Mouse (Mus musculus): ENCODE data around the gene Tmem135. TPM values are rescaled to one million over a fixed set of nuclear protein-coding genes. Genes with fewer than 3 reads are reported as not detected.

Gene Tmem135
- 19.5 and 21.8 TPM in 2 replicates for polyA plus RNA-seq (2016; fragmentation: Nextera tagmentation; extraction: Ambion mirVana)

DNA sequence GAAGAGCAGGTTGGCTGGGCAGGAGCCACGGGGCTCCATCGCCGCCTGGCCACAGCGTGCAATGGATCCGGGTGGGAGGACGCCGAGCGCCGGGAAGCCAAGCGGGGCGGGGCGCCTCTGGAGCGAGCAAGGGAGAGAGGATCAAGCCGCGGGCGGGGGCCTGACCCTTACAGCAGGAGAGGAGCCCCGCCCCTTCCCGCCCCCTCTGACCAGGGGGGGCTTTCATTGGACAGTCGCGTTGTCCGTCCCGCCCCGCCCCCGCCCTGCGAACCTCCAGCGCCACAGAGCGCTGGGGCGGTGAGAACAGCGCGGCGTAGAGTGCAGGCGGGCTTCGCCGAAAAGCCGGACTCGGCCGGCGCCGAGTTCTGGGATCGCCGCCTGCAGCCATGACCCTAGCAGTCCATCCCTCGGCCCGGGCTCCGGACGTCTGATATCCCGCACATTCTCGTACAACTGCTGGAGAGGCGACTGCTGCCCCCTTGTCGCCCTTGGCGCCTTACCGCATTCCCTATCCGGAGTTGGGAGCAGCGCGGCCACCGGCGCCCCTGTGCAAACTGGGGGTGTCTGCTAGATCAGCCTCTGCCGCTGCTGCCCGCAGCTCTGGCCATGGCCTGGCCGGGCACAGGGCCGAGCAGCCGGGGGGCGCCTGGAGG is at the start of gene Tmem135, which contains the start of gene Fzd4:
Gene Tmem135 (minus strand): TSS at position 142 of the 653 bp plus-strand sequence.
Gene Fzd4 (plus strand): TSS at position 275 of the 653 bp plus-strand sequence.
- Histone ChIP-seq H3K4me2 (replicated peaks) (peak within 1 kb of the TSS; percentile 94), H3K27me3 (replicated peaks) (peaks cover 3% of the 10 kb centered on the region; the same call in 1 of the 2 replicates), H3K27ac (peak within 1 kb of the TSS; percentile 32; the same call in 1 of the 2 replicates), H3K36me3 (no peaks in the 10 kb centered on the region), H3K4me3 (peak within 1 kb of the TSS; percentile 57), H3K4me1 (peaks cover 4% of the 10 kb centered on the region; the same call in 1 of the 2 replicates), H3K9ac (peak within 1 kb of the TSS; percentile 68), H3K9me3 (no peaks in the 10 kb centered on the region)
- ATAC-seq (ENCODE audit: low FRiP score, low read depth), result peak; percentile 98
- 1% methylated on average over 60 of the region's 62 CpGs for WGBS

GRCm38 (mm10) chr7:89450312-89450711 is 46.3 kb upstream of the Tmem135 start:
- no peak overlapping the region for H3K4me2 ChIP-seq (replicated peaks)
- H3K36me3 ChIP-seq, result no peaks in the 10 kb centered on the region
- WGBS, result 71% methylated on average over 2 of the region's 2 CpGs
- no peak overlapping the region for H3K4me3 ChIP-seq
- no peak overlapping the region for H3K27ac ChIP-seq
- H3K9ac ChIP-seq, result no peak overlapping the region
- H3K4me1 ChIP-seq, result no peaks in the 10 kb centered on the region
- H3K27me3 ChIP-seq (replicated peaks), result no peaks in the 10 kb centered on the region
- no peak for ATAC-seq (ENCODE audit: low FRiP score, low read depth)
- no peaks in the 10 kb centered on the region for H3K9me3 ChIP-seq

DNA sequence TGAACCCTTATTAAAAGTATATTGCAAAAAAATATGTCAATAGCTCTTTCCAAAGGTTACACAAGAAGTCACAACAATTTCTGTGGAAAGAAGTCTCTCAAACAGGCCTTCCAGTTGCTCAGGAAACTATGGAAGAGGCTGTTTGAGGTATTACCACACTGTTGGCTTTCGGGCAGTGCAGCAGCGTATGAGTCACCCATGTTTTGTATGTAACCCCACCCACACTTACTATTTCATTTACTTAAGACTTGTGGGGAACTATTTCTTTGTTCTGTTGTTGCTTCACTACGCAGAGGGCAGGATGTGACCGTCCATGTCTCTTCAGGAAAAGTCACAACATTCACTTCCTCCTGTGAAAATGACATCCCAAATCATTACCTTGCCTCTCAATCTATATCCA is 41.1 kb upstream of the Tmem135 start:
- Histone ChIP-seq H3K9me3 (no peaks in the 10 kb centered on the region), H3K36me3 (no peaks in the 10 kb centered on the region), H3K27me3 (replicated peaks) (no peaks in the 10 kb centered on the region), H3K9ac (no peak overlapping the region), H3K4me2 (replicated peaks) (no peak overlapping the region), H3K4me1 (no peaks in the 10 kb centered on the region), H3K27ac (no peak overlapping the region), H3K4me3 (no peak overlapping the region)
- ATAC-seq (ENCODE audit: low FRiP score, low read depth), result no peak
- 89% methylated on average over 4 of the region's 4 CpGs for WGBS

DNA sequence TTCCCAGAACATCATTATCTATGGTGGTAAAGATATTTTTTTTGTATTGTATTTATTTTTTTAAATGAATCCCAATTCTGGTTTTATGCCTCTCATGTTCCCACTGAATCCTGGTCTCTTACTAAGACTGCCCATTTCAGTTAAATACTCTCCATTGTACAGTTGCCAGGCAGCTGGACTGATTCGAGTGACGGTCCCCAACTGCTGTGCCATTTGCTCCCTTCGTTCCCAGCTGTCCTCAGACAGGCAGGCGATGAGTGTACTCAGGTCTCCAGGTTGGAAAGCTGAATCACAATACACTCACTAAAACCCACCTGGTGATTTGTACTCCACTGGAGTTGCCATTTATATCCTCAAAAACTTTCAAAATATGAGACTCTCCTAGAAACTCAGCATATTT is 38.2 kb upstream of the Tmem135 start:
- H3K27ac ChIP-seq, result no peak overlapping the region
- WGBS, result 74% methylated on average over 4 of the region's 4 CpGs
- no peaks in the 10 kb centered on the region for H3K9me3 ChIP-seq
- H3K27me3 ChIP-seq (replicated peaks), result no peaks in the 10 kb centered on the region
- no peaks in the 10 kb centered on the region for H3K4me1 ChIP-seq
- H3K9ac ChIP-seq, result no peak overlapping the region
- H3K4me3 ChIP-seq, result no peak overlapping the region
- no peak overlapping the region for H3K4me2 ChIP-seq (replicated peaks)
- no peak for ATAC-seq (ENCODE audit: low FRiP score, low read depth)
- H3K36me3 ChIP-seq, result no peaks in the 10 kb centered on the region

GRCm38 (mm10) chr7:89441291-89441690 is 37.3 kb upstream of the Tmem135 start:
- no peaks in the 10 kb centered on the region for H3K27me3 ChIP-seq (replicated peaks)
- H3K9ac ChIP-seq, result no peak overlapping the region
- no peaks in the 10 kb centered on the region for H3K4me1 ChIP-seq
- no peak for ATAC-seq (ENCODE audit: low FRiP score, low read depth)
- no peaks in the 10 kb centered on the region for H3K9me3 ChIP-seq
- H3K27ac ChIP-seq, result no peak overlapping the region
- H3K36me3 ChIP-seq, result no peaks in the 10 kb centered on the region
- no peak overlapping the region for H3K4me2 ChIP-seq (replicated peaks)
- 83% methylated on average over 7 of the region's 7 CpGs for WGBS
- no peak overlapping the region for H3K4me3 ChIP-seq

DNA sequence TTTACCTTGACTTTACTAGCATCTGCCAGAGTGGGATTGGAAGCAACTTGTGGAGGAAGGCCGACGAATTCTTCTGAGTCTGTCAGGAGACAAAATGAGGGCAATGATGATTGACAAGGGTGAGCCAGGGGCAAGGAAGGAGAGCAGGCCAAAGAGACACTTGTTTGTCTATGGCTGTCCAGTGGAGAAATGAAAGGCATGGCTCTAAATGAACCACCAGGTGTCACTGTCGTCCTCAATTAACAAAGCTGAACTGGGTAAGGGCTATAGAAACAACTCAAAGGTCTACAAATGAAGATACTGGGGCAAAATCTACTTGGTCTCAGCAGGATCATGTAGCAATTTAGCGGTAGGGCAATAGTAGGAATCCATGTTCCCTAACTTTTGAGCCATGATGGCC is 33.6 kb upstream of the Tmem135 start:
- Histone ChIP-seq H3K4me2 (replicated peaks) (no peak overlapping the region), H3K9me3 (no peaks in the 10 kb centered on the region), H3K4me1 (no peaks in the 10 kb centered on the region), H3K27me3 (replicated peaks) (no peaks in the 10 kb centered on the region), H3K27ac (no peak overlapping the region), H3K36me3 (no peaks in the 10 kb centered on the region), H3K9ac (no peak overlapping the region), H3K4me3 (no peak overlapping the region)
- ATAC-seq (ENCODE audit: low FRiP score, low read depth), result no peak
- WGBS, result 50% methylated on average over 4 of the region's 4 CpGs

- WGBS, result 86% methylated on average over 5 of the region's 5 CpGs
- no peak overlapping the region for H3K27ac ChIP-seq
- H3K9me3 ChIP-seq, result no peaks in the 10 kb centered on the region
- H3K4me1 ChIP-seq, result no peaks in the 10 kb centered on the region
- no peak overlapping the region for H3K9ac ChIP-seq
- ATAC-seq (ENCODE audit: low FRiP score, low read depth), result no peak
- H3K36me3 ChIP-seq, result no peaks in the 10 kb centered on the region
- H3K27me3 ChIP-seq (replicated peaks), result no peaks in the 10 kb centered on the region
- no peak overlapping the region for H3K4me2 ChIP-seq (replicated peaks)
- no peak overlapping the region for H3K4me3 ChIP-seq
These were observed 32.4 kb upstream of the Tmem135 start for GRCm38 (mm10) chr7:89436404-89436803.

DNA sequence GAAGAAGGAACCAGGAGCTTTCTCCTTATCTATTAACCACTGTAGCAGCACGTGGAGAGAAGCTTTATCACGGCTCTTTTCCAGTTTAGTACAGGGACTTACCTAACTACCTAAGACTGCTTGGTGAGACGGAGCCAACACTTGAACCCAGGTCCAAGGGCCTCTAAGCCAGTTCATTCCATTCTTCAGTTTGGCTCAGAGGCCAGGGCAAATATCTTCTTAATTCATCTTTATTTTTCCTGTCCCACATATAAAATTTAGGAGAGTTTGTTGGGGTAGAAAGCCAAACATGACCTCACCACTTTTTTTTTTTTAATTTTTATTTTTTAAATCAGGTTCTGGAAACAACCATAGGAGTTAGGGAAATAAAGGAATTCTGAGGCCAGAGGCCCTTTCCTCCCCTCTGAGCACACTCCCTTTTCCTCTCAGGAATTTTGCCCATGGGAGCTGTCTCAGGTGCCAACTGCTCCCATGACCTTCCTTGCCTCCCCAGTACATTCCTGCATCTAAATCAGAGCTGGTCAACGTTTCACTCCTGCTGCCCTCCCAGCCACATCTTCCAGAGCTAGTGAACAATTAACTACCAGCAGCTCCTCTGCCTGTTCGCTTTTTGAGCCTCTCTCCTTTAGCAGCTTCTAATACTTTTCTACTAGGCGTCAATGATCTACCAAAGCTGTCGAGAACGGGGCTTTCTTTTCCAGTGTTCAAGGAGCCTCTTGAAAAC is 30.0 kb upstream of the Tmem135 start:
- H3K4me1 ChIP-seq, result no peaks in the 10 kb centered on the region
- H3K27me3 ChIP-seq (replicated peaks), result no peaks in the 10 kb centered on the region
- H3K4me2 ChIP-seq (replicated peaks), result no peak overlapping the region
- no peak overlapping the region for H3K4me3 ChIP-seq
- no peak for ATAC-seq (ENCODE audit: low FRiP score, low read depth)
- 58% methylated on average over 8 of the region's 8 CpGs for whole genome bisulfite sequencing
- H3K9me3 ChIP-seq, result no peaks in the 10 kb centered on the region
- H3K27ac ChIP-seq, result no peak overlapping the region
- no peaks in the 10 kb centered on the region for H3K36me3 ChIP-seq
- no peak overlapping the region for H3K9ac ChIP-seq

- Histone ChIP-seq H3K36me3 (no peaks in the 10 kb centered on the region), H3K4me2 (replicated peaks) (no peak overlapping the region), H3K9ac (no peak overlapping the region), H3K4me1 (no peaks in the 10 kb centered on the region), H3K4me3 (no peak overlapping the region; the same call in 1 of the 2 replicates), H3K27ac (no peak overlapping the region), H3K9me3 (no peaks in the 10 kb centered on the region), H3K27me3 (replicated peaks) (no peaks in the 10 kb centered on the region)
- WGBS, result 88% methylated on average over 9 of the region's 9 CpGs
- no peak for ATAC-seq (ENCODE audit: low FRiP score, low read depth)
These were observed 29.3 kb upstream of the Tmem135 start for GRCm38 (mm10) chr7:89433193-89433892.

GRCm38 (mm10) chr7:89431185-89431584 is 27.2 kb upstream of the Tmem135 start:
- ATAC-seq (ENCODE audit: low FRiP score, low read depth), result no peak
- Histone ChIP-seq H3K27me3 (replicated peaks) (no peaks in the 10 kb centered on the region), H3K4me2 (replicated peaks) (no peak overlapping the region), H3K9me3 (no peaks in the 10 kb centered on the region), H3K27ac (no peak overlapping the region), H3K4me1 (no peaks in the 10 kb centered on the region), H3K9ac (no peak overlapping the region), H3K4me3 (no peak overlapping the region), H3K36me3 (no peaks in the 10 kb centered on the region)
- WGBS, result 86% methylated on average over 2 of the region's 2 CpGs

GRCm38 (mm10) chr7:89429326-89429725 is 25.3 kb upstream of the Tmem135 start:
- Histone ChIP-seq H3K9ac (no peak overlapping the region), H3K9me3 (no peaks in the 10 kb centered on the region), H3K4me1 (no peaks in the 10 kb centered on the region), H3K36me3 (no peaks in the 10 kb centered on the region), H3K27ac (no peak overlapping the region), H3K27me3 (replicated peaks) (no peaks in the 10 kb centered on the region), H3K4me2 (replicated peaks) (no peak overlapping the region), H3K4me3 (no peak overlapping the region)
- WGBS, result 83% methylated on average over 1 of the region's 1 CpGs
- ATAC-seq (ENCODE audit: low FRiP score, low read depth), result no peak

GRCm38 (mm10) chr7:89428804-89429203 is 24.8 kb upstream of the Tmem135 start:
- H3K4me2 ChIP-seq (replicated peaks), result no peak overlapping the region
- H3K9me3 ChIP-seq, result no peaks in the 10 kb centered on the region
- H3K9ac ChIP-seq, result no peak overlapping the region
- no peaks in the 10 kb centered on the region for H3K27me3 ChIP-seq (replicated peaks)
- WGBS, result 86% methylated on average over 5 of the region's 5 CpGs
- no peak overlapping the region for H3K4me3 ChIP-seq
- H3K27ac ChIP-seq, result no peak overlapping the region
- no peaks in the 10 kb centered on the region for H3K36me3 ChIP-seq
- ATAC-seq (ENCODE audit: low FRiP score, low read depth), result no peak
- no peaks in the 10 kb centered on the region for H3K4me1 ChIP-seq

Measured in neural tube, embryonic 12.5 days (tissue).